Mouse (Mus musculus): ENCODE measurements around the gene Scand1. TPM values are rescaled to one million over a fixed set of nuclear protein-coding genes. Genes with fewer than 3 reads are reported as not detected.

The Scand1 gene
- polyA plus RNA-seq, 1 experiment from 2014 or later, result 77.2 TPM

DNA sequence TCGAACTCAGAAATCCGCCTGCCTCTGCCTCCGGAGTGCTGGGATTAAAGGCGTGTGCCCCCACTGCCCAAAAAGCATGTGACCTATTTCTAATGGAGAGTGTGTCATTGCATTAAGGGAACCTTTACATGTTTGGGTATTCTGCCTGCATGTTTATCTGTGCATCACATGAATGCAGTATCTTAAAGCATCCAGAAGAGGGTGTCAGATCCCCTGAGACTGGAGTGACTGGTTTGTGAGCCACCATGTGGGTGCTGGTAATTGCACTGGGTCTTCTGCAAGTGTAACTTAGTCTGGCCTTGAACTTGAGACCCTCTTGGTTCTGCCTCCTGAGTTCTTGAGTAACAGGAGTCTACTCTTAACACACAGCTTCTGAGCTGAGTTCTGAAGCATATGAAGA is 25.8 kb downstream of the Scand1 start:
- H3K9ac ChIP-seq, result no peak overlapping the region
- no peak for ATAC-seq (ENCODE audit: insufficient number of reproducible peaks, low FRiP score)
- H3K36me3 ChIP-seq, result peaks cover 53% of the 10 kb centered on the region
- H3K4me3 ChIP-seq, result no peak overlapping the region
- H3K9me3 ChIP-seq (replicated peaks), result no peaks in the 10 kb centered on the region
- H3K27me3 ChIP-seq (replicated peaks), result no peaks in the 10 kb centered on the region
- 0 out of 2 replicates have a peak, but pooled peaks cover 14% of the 10 kb centered on the region for H3K4me1 ChIP-seq (replicated peaks)
- H3K4me2 ChIP-seq, result no peak overlapping the region
- WGBS, result 96% methylated on average over 4 of the region's 4 CpGs
- no peak overlapping the region for H3K27ac ChIP-seq (ENCODE audit: poor library complexity, severe bottlenecking)

DNA sequence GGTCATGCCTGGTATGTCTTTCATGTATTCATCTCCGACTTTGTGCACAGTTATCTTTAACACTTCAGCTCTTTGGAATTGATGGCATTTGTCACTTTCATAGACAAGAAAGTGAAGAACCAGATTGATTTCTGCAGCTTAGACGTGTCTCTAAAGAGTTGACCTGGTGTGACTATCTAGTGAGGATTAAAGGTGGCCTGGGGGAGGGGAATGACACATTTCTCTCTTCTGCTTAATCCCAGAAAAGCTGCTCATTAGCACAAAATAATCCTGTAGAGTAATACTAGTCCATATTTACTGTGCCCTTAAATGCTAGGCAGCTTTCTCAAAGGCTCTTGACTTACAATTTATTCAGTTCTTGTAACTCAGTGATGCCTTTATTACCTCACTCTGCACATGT is 27.3 kb downstream of the Scand1 start:
- peaks cover 44% of the 10 kb centered on the region for H3K36me3 ChIP-seq
- H3K27ac ChIP-seq (ENCODE audit: poor library complexity, severe bottlenecking), result no peak overlapping the region
- 42% methylated on average over 2 of the region's 2 CpGs for WGBS
- no peak overlapping the region for H3K4me3 ChIP-seq
- no peak overlapping the region for H3K4me2 ChIP-seq
- no peak for ATAC-seq (ENCODE audit: insufficient number of reproducible peaks, low FRiP score)
- no peaks in the 10 kb centered on the region for H3K27me3 ChIP-seq (replicated peaks)
- 0 out of 2 replicates have a peak, but pooled peaks cover 9% of the 10 kb centered on the region for H3K4me1 ChIP-seq (replicated peaks)
- H3K9ac ChIP-seq, result no peak overlapping the region
- no peaks in the 10 kb centered on the region for H3K9me3 ChIP-seq (replicated peaks)

DNA sequence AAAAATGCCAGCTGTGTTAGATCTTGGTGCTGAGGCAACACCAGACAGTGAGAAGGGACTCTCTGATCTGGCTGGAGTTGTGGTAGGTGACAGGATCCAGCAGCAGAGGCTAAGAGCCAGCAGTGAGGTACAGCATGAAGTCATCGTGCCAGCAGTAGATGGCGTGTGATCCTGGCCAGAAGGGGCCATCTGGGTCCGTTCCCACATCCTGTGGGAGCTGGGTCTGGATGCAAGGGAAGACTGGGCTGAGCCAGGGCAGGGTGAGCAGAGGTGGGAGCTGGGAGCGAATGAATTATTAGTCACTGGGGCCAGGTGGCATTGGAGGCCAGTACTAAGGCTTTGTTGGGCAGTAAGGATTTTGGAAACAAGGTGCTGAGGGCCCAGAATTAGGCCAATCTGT is 31.3 kb downstream of the Scand1 start:
- no peak for ATAC-seq (ENCODE audit: insufficient number of reproducible peaks, low FRiP score)
- WGBS, result 52% methylated on average over 4 of the region's 4 CpGs
- Histone ChIP-seq H3K9me3 (replicated peaks) (no peaks in the 10 kb centered on the region), H3K4me3 (no peak overlapping the region), H3K4me1 (replicated peaks) (peaks cover 14% of the 10 kb centered on the region), H3K9ac (no peak overlapping the region), H3K27ac (ENCODE audit: poor library complexity, severe bottlenecking) (no peak overlapping the region), H3K27me3 (replicated peaks) (no peaks in the 10 kb centered on the region), H3K36me3 (peaks cover 27% of the 10 kb centered on the region), H3K4me2 (no peak overlapping the region)

DNA sequence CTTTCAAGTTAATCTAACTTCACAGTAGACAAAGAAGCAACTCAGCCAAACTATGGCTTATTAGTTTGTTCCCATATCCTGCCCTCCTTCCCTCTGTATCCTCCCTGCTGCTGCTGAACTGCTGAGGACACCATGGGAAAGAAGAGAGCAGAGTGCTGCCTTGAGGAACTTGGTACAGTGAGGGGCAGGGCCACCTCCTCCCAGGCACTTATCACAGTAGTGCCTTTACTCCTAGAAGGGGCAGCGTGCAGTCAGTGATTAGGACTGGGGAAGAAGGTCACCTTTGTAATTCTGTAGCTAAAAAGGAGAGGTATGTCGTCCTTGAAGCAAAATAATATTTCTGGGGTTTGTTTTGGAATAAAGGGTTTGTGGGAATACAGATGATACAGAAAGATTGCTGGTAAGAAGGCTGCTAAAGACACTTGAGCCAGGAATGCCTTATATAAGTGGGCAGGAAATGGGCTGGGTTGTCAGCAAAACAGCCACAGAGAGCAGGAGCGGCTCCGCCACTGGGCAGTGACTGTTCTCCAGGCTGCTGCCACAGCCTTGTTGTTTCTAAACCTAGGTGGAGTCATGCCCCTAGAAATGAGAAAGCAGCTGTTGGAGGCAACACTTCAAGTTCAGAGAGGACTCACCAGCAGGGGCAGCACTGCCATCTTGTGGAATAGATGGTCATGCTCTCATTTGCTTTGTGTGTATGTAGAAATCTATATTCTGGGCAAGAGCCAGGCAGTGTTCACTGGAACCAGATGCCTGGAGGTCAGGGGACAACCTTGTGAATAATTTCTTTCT is 34.1 kb downstream of the Scand1 start:
- peak overlapping the region; percentile 76 for H3K27ac ChIP-seq (ENCODE audit: poor library complexity, severe bottlenecking)
- no peak overlapping the region for H3K4me2 ChIP-seq
- peaks cover 33% of the 10 kb centered on the region for H3K36me3 ChIP-seq
- ATAC-seq (ENCODE audit: insufficient number of reproducible peaks, low FRiP score), result peak; percentile 72
- 16% methylated on average over 4 of the region's 4 CpGs for WGBS
- H3K9ac ChIP-seq, result 0 out of 2 replicates have a peak overlapping the region, but pooled peaks have one; percentile 31
- H3K4me1 ChIP-seq (replicated peaks), result peaks cover 14% of the 10 kb centered on the region
- no peaks in the 10 kb centered on the region for H3K9me3 ChIP-seq (replicated peaks)
- no peak overlapping the region for H3K4me3 ChIP-seq
- no peaks in the 10 kb centered on the region for H3K27me3 ChIP-seq (replicated peaks)

DNA sequence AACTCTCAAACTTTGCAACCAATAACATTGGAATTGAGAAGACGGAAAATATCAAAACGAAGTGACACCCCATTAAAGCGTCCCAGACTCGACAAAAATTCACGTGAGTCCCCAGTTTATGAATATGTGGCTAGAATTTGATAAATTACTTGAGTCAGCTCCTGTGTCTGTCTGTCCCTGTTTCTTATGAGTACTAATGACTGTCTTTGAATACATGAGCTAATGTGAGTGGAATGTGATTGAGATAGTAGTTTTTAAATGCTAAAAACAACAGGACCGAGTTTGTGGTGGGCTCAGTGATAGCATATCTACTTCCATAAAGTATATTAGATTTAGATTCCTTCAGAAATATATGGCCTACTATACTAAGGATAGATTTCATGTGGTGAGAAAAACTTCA is 40.0 kb downstream of the Scand1 start:
- H3K9ac ChIP-seq, result no peak overlapping the region
- H3K4me3 ChIP-seq, result no peak overlapping the region
- no peaks in the 10 kb centered on the region for H3K4me1 ChIP-seq (replicated peaks)
- no peak overlapping the region for H3K4me2 ChIP-seq
- no peak for ATAC-seq (ENCODE audit: insufficient number of reproducible peaks, low FRiP score)
- 75% methylated on average over 6 of the region's 6 CpGs for WGBS
- no peaks in the 10 kb centered on the region for H3K27me3 ChIP-seq (replicated peaks)
- no peak overlapping the region for H3K27ac ChIP-seq (ENCODE audit: poor library complexity, severe bottlenecking)
- peaks cover 35% of the 10 kb centered on the region for H3K36me3 ChIP-seq
- H3K9me3 ChIP-seq (replicated peaks), result no peaks in the 10 kb centered on the region

DNA sequence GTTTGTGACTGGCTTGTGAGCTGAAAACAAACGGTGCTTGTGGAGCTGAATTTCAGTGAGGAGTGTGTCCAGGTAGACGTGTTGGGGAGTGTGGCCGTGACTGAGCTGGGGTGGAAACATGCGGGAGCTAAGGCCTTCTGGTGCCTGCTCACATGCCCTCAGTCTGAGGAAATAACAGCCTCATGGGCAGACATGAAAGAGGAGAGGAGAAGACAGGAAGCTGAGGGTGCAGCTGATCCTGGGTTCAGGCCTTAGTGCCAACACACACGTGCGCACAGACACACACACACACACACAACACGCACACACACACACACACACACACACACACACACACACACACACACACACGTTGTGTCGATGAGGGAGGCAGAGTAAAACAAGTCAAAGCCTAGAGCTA is 44.9 kb downstream of the Scand1 start:
- Histone ChIP-seq H3K27me3 (replicated peaks) (no peaks in the 10 kb centered on the region), H3K4me1 (replicated peaks) (no peaks in the 10 kb centered on the region), H3K27ac (ENCODE audit: poor library complexity, severe bottlenecking) (no peak overlapping the region), H3K4me2 (no peak overlapping the region), H3K36me3 (peaks cover 28% of the 10 kb centered on the region), H3K4me3 (no peak overlapping the region), H3K9ac (no peak overlapping the region), H3K9me3 (replicated peaks) (no peaks in the 10 kb centered on the region)
- ATAC-seq (ENCODE audit: insufficient number of reproducible peaks, low FRiP score), result no peak
- 89% methylated on average over 9 of the region's 9 CpGs for WGBS

DNA sequence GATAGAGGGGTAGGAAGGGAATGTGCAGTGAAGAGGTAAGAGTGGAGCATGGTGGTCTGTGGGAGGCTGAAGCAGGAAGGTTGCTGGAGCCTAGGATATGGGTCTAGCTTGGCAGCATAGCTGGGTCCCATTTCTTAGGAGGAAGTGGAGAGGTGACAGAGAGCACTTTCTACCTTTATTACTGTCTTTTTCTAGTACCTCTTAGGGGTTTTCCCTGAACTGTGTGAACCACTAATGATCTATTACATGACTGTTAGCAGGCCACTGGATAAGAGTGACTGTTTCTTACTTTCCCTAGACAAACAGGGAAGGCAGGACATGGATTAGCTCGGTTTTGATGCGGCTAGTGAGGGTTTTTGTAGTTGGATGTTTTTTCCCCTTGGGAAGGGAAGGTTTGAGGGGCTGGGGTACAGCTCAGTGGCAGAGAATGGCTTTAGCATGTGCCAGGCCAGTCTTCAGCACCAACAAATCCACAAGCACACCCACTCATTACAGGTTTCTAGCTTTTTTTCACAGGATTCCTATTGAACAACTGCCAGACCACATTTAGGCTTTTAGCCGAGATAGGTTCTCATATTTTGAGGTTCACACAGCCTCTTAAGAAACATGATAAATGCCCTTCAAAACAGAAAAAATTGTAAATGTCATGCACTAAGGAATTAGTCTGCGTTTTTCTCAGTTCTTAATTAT is 49.2 kb downstream of the Scand1 start:
- Histone ChIP-seq H3K27me3 (replicated peaks) (no peaks in the 10 kb centered on the region), H3K9ac (no peak overlapping the region), H3K36me3 (peaks cover 47% of the 10 kb centered on the region), H3K4me1 (replicated peaks) (peaks cover 8% of the 10 kb centered on the region), H3K9me3 (replicated peaks) (no peaks in the 10 kb centered on the region), H3K4me3 (no peak overlapping the region), H3K4me2 (no peak overlapping the region), H3K27ac (ENCODE audit: poor library complexity, severe bottlenecking) (no peak overlapping the region)
- WGBS, result 87% methylated on average over 4 of the region's 4 CpGs
- ATAC-seq (ENCODE audit: insufficient number of reproducible peaks, low FRiP score), result no peak

Small RNA genes within 50 kb of the gene (microRNA-seq; reads per million reads assigned to microRNA genes)
- not detected for gene Gm22759

Other genes starting within 250 kb of the Scand1 start
- 3.1 and 3.3 TPM in 2 replicates for gene Spag4, start 247.5 kb downstream of the Scand1 start, polyA plus RNA-seq (2016; fragmentation: Nextera tagmentation; extraction: Ambion mirVana)
- 30.0 and 31.0 TPM in 2 replicates for gene Cpne1, start 200.7 kb downstream of the Scand1 start, polyA plus RNA-seq (2016; fragmentation: Nextera tagmentation; extraction: Ambion mirVana)
- 26.2 and 26.9 TPM in 2 replicates for gene Rbm12, start 200.7 kb downstream of the Scand1 start, polyA plus RNA-seq (2016; fragmentation: Nextera tagmentation; extraction: Ambion mirVana)
- 19.1 and 21.0 TPM in 2 replicates for gene Gm28036, start 185.6 kb downstream of the Scand1 start, polyA plus RNA-seq (2016; fragmentation: Nextera tagmentation; extraction: Ambion mirVana)
- 451 and 494 TPM in 2 replicates for gene Romo1, start 168.7 kb downstream of the Scand1 start, polyA plus RNA-seq (2016; fragmentation: Nextera tagmentation; extraction: Ambion mirVana)
- gene Nfs1, start 168.5 kb downstream of the Scand1 start, polyA plus RNA-seq (2016; fragmentation: Nextera tagmentation; extraction: Ambion mirVana), result 55.5 and 55.8 TPM in 2 replicates
- 434 and 459 TPM in 2 replicates for gene Rbm39, start 132.5 kb downstream of the Scand1 start, polyA plus RNA-seq (2016; fragmentation: Nextera tagmentation; extraction: Ambion mirVana)
- 52.5 and 54.5 TPM in 2 replicates for gene Phf20, start 116.2 kb downstream of the Scand1 start, polyA plus RNA-seq (2016; fragmentation: Nextera tagmentation; extraction: Ambion mirVana)
- 2.9 and 3.3 TPM in 2 replicates for gene Cnbd2, start 405 bp downstream of the Scand1 start, polyA plus RNA-seq (2016; fragmentation: Nextera tagmentation; extraction: Ambion mirVana)
- 1.2 and 1.4 TPM in 2 replicates for gene Epb41l1, start 108.2 kb upstream of the Scand1 start, polyA plus RNA-seq (2016; fragmentation: Nextera tagmentation; extraction: Ambion mirVana)
- gene Aar2, start 234.9 kb upstream of the Scand1 start, polyA plus RNA-seq (2016; fragmentation: Nextera tagmentation; extraction: Ambion mirVana), result 22.8 and 25.2 TPM in 2 replicates

All from heart, embryonic 12.5 days (tissue).